Mouse (Mus musculus) ovary, postnatal 14 days (tissue): ENCODE measurements at regions not wholly inside any gene's neighbourhood (a gene's known extent, or its start where the extent isn't known, plus 50 kb on each side); places are given as distances from the start of the nearest gene placed in this dataset.

ENCODE experiments used
- DNase-seq: peaks from one replicate; pipeline ENCODE4 v3.0.0; 2022; ENCODE audit warnings: low spot score

- DNase-seq: no peak
These were observed 118.7 kb upstream of the Tmem45b start for GRCm38 (mm10) chr9:31582947-31583346.

- DNase-seq: no peak
These were observed 114.4 kb upstream of the Tmem45b start for GRCm38 (mm10) chr9:31578506-31579173.

- DNase-seq: no peak
These were observed 112.8 kb upstream of the Tmem45b start for GRCm38 (mm10) chr9:31577066-31577465.

- DNase-seq: no peak
These were observed 102.8 kb upstream of the Tmem45b start for GRCm38 (mm10) chr9:31567029-31567428.

DNA sequence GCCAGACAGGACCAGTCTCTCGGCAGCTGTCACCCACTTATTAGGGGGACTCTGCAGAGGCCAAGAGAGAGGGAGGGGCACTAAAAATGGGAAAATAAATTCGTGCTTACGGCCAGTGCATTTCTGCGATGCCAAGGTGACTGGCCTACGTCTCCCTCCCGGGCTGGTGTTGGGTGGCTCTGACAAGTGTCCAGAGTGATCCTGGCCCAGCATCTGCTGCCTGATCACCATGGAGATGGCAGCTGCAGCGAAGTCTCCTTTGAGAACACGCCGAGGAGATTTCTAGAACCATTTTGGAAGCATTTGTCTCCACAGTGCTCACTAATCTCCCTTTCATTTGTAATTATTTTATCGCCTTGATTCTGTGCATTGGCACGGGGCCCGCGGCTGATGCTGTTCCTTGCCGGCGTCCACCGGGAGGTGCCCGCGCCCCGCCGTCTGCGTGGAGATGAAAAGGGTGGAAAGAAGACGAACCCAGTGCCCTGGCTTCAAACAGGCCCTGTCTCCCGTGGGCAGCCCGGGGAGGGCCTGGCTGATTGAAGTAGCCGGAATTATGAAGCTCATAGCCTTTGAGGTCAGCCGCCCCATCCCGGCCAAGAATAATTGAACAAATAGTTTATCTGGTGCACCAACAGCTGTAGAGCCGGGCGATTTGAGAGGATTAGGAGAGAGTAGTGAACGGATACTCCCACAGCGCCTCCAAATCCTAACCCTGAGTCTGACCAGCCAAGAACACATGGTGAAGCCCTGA lies 102.2 kb upstream of the Tmem45b start:
- DNase-seq: no peak

- DNase-seq: no peak
These were observed 100.9 kb upstream of the Tmem45b start for GRCm38 (mm10) chr9:31564996-31565773.

GRCm38 (mm10) chr9:31563541-31563940 lies 99.3 kb upstream of the Tmem45b start:
- DNase-seq: no peak

- DNase-seq: no peak
These were observed 95.9 kb upstream of the Tmem45b start for GRCm38 (mm10) chr9:31560226-31560556.

DNA sequence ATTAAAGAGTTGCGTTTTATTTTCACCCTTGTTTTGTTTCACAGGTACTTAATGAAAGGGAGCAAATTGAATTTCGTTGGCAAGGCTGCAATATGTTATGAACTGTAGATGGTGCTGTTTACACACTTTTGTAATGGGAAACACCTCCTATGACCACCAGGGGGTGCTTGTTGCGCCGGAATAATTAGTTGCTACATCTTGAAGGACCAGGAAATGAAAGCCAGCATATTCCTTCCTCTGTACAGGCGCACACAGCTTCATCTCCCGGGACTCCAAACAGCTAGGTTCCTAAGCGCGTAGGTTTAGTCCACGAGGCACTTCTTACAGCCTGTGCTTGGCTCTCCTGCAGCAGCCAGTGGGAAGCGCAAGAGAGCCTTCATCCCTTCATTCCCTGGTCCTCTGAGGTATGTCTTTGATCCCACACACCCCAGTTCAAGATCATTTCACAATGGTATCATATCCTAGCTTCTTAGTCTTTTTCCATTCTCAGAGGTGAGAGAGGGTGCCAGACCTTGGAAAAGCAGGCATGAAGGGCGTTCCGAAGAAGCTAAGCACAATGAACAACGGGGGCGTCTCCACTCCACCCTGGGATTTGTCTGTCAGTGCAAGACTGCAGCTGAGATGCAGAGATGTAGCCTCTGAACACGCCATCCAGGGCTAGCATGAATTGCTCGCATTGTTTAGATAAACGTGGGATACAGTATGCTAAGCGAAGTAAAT lies 95.4 kb upstream of the Tmem45b start:
- peak; percentile 62 for DNase-seq

DNA sequence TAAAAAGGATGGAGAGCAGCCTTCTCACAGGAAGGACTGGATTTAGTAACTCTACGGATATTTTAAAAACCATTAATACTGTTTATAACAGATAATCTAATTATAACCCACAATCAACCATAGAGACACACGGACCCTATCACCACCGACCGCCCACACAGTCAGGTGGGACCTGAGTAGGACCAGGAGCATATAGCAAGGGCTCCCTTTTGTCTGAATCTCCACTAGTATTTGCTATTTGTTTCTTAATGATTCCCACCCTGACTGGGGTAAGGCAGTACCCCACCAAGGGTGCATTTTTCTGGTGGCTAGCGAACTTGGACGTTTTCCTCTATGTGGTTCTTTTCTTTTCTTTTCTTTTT lies 79.4 kb upstream of the Tmem45b start:
- no peak for DNase-seq

GRCm38 (mm10) chr9:31542909-31543690 lies 78.8 kb upstream of the Tmem45b start:
- DNase-seq: peak; percentile 90

- DNase-seq: no peak
These were observed 77.4 kb upstream of the Tmem45b start for GRCm38 (mm10) chr9:31541615-31542191.

- no peak for DNase-seq
These were observed 74.4 kb upstream of the Tmem45b start for GRCm38 (mm10) chr9:31538458-31539210.

GRCm38 (mm10) chr9:31529021-31529420 lies 64.8 kb upstream of the Tmem45b start:
- no peak for DNase-seq

DNA sequence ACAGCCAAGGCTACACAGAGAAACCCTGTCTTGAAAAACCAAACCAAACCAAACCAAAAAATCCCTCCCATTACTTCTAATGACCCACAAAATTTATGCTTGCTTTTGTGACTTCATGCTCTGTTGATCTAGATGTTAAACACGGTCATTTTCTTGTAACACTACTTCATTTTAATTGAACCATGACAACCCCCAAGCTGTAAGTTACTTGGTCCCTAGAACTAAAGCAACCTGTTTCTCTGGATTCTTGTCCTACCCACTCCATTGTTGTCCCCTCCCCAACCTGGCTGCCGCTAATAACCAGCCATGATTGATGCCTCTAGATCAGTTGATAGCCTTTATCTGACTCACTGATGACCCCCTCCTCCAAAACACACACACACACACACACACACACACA lies 63.0 kb upstream of the Tmem45b start:
- DNase-seq: no peak
